Mouse (Mus musculus) liver (tissue): ENCODE data around the gene Fam183b.
"Not testable (repeated sequence)": the region's sequence is repeated elsewhere in the genome, so short reads cannot be mapped to it uniquely, and the experiment has no call there.

Experiments used
- DNase-seq: peaks from one replicate; pipeline ENCODE4 v3.0.0-alpha.2; 2020; ENCODE audit warnings: mixed read lengths

Gene Fam183b

GRCm38 (mm10) chr11:58752434-58752833 lies 49.3 kb downstream of the Fam183b start, which contains the start of gene Olfr316:
Gene Olfr316, plus strand, starts transcription at chr11:58752734.
- DNase-seq = no peak

DNA sequence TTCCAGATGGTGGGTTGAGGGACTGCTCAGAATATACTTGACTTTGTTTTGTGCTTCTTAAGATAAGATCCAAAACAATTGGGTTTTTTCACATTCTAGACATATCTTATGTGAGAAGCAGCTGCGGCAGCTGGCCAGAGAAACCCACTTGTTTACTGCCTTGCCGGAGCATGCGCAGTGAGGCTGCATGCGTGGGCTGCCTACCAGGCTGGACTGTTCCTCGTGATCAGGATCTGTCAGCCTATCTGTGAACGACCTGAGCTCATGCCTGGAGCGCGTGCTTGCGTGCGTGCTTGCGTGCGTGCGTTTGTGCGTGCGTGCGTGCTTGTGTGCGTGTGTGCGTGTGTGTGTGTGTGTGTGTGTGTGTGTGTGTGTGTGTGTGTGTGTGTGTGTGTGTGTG lies 50.7 kb downstream of the Fam183b start:
- not testable (repeated sequence) for DNase-seq
